Mouse (Mus musculus): ENCODE data around the gene Prkra.

- no peak for TF ChIP-seq CTCF (IDR thresholded peaks at IDR 0.05; ENCODE audit: low read depth, low read length)
- no peak for TF ChIP-seq TAL1 (conservative IDR thresholded peaks at IDR 0.05; ENCODE audit: low read depth, low read length)
- no peak for TF ChIP-seq GATA1 (IDR thresholded peaks at IDR 0.05; ENCODE audit: borderline replicate concordance, low read length)
- TF ChIP-seq GATA2 (IDR thresholded peaks at IDR 0.05; ENCODE audit: borderline replicate concordance, low read depth, low read length) = no peak
- no peak for TF ChIP-seq POLR2AphosphoS5 (IDR thresholded peaks at IDR 0.05; ENCODE audit: insufficient replicate concordance, low read depth, low read length)
Measured at GRCm38 (mm10) chr2:76648666-76649141, 889 bp upstream of the Prkra start.

All from G1E (cell line).